Mouse (Mus musculus) right cerebral cortex, postnatal 14 days (tissue): ENCODE results near the gene Sae1.
"Not testable (repeated sequence)": the region's sequence is repeated elsewhere in the genome, so short reads cannot be mapped to it uniquely, and the experiment has no call there.

Source experiments
- DNase-seq: peaks from one replicate; pipeline ENCODE4 v3.0.0; 2022

Gene Sae1

GRCm38 (mm10) chr7:16402449-16402848, 14.8 kb upstream of the Sae1 start:
- no peak for DNase-seq

- peak; percentile 27 for DNase-seq
These were observed 14.4 kb upstream of the Sae1 start for GRCm38 (mm10) chr7:16401991-16402431.

DNA sequence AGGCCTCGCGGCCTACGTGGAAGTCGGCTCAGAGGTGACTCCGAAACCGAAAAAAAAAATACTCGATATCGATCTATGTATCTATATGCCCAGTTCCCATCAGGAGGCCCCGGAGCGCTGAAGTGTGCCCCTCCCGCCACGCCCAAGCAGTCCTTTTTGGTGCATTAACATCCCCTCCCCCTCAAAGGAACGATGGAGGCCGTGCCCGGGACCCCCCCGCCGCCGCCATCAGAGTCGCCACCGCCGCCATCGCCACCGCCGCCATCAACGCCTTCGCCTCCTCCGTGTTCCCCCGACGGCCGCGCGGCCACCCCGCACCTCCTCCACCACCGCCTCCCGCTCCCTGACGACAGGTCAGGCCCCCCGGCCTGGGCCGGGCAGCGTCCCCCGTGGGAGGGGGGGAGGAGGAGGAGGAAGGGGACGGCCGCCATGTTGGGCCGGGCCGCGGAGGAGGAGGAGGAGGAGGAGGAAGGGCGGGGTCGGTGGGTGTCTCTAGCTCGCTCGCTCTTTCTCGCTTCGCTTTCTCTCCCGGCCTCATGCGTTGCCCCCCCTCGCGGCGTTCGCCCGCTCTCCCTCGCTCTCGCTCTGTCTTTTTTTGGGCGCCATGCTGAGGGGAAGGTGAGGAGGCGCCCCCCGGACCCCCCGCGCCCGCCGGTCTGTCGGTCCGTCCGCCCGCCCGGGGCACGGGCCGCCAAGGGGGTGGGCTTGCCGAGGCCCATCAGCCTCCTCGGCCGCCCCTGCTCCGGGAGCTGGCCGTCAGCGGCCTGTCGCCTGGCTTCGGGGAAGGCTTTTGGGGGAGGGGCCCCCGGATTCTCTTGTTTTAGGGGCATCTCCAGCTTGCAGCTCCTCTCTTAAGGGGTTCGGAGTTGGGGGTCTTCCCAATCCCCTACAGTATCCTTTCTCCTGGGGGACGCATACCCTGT, 13.3 kb upstream of the Sae1 start, which contains the start of gene Zc3h4:
Zc3h4 (plus strand) TSS at position 222 of the 923 bp plus-strand sequence.
- DNase-seq = peak; percentile 83

GRCm38 (mm10) chr7:16399820-16400688, 12.4 kb upstream of the Sae1 start:
- DNase-seq = peak; percentile 99

DNA sequence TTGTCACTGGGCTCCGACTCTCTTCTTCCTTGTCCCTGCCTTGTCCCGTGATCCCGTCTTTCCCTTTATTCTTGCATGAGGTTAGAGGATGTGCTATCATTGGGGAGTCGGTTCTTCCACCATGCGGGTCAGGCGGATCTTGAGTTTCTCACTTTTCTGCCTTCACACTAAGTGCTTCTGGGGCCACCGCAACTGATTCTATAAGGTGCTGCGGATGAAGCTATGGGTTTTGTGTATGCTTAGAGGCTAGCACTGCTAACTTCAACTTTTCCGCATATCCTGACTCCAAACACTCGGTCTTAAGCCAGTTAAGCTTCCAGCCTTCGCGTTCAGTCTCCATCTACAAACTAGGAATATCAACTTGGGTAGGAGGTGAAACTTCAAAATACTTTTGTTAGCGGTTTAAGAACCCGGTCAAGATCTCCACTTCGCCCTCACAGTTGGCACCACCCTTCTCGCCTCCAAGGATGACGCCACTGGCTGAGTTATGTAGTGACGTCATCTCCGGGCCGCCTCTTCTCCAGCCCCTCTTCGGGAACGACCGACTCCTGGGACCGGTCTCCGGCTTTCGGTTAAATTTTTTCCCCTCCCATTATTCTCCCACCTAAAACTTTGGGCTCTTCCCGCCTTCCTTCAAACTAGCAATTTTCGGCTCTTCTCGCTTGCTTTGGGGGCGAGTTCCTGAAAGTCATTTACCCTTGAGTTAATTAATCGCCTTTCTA, 11.7 kb upstream of the Sae1 start:
- peak; percentile 84 for DNase-seq

- no peak for DNase-seq
These were observed 10.9 kb upstream of the Sae1 start for GRCm38 (mm10) chr7:16398387-16399050.

GRCm38 (mm10) chr7:16397465-16397864, 9.9 kb upstream of the Sae1 start:
- DNase-seq = no peak

GRCm38 (mm10) chr7:16395944-16396343, 8.3 kb upstream of the Sae1 start:
- no peak for DNase-seq

- no peak for DNase-seq
These were observed 5.3 kb upstream of the Sae1 start for GRCm38 (mm10) chr7:16392923-16393322.

- not testable (repeated sequence) for DNase-seq
These were observed 2.3 kb upstream of the Sae1 start for GRCm38 (mm10) chr7:16389942-16390341.

DNA sequence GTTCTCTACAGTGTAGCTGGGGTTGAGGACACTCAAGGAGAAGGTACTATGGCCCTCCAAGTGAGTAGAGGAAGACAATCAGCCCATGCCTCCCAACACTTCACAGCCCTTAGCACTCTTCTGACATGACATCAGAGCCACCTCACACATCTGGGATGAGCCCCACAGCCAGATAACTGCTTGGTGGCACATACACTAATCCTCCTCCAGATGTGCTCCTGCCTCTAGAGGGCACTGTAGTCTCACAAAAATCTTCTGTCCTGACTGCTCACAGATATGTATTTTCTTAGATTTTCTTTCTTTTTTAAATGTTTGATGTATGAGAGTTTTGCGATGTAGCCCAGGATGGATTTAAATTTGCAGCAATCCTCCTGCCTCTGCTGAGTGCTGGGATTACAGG, 11.1 kb downstream of the Sae1 start:
- DNase-seq = peak; percentile 27

DNA sequence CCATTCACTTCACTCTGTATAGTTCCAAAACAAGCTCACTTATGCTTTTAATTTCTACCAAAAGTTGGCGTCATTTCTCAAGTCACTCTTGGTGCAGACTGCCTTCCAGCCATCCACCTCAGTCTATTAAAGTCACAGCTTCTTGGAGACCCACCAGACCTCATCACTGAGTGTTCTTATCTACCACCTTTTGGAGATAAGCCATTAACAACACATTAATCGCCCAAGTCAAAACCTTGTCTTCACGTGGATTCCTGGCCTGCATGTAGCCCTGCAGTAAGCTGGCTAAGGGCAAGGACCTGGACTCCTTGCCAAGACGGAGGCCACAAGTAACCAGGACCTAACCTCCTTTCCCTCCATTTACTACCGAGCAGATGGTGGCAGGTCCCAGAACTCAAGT, 12.6 kb downstream of the Sae1 start:
- DNase-seq = no peak

- no peak for DNase-seq
These were observed 13.9 kb downstream of the Sae1 start for GRCm38 (mm10) chr7:16373719-16374118.

- no peak for DNase-seq
These were observed 17.0 kb downstream of the Sae1 start for GRCm38 (mm10) chr7:16370596-16370995.

GRCm38 (mm10) chr7:16368835-16369234, 18.8 kb downstream of the Sae1 start:
- no peak for DNase-seq

GRCm38 (mm10) chr7:16366669-16367068, 20.9 kb downstream of the Sae1 start:
- no peak for DNase-seq

DNA sequence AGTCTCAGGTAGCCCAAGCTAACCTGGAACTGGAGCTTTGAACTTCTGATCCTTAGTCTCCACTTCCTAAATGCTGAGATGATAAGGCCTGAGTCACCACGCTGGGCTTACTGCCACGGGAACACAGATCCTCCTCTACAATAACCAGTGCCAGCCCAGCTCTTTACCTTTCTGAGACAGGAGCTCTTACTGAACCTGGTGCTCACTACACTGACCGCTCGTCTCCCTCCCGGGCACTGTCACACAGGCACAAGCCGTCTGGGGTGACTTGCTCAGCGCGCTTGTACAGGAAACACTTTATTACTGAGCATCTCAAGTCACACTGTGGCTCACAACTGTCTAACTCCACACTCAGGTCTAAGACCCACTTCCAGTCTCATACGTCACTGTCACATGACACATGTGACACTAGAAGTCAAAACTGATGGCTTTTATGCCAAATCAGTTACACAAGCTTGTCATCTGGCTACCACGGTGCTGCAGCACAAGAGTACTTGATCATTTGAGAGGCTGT, 21.4 kb downstream of the Sae1 start:
- DNase-seq = no peak

DNA sequence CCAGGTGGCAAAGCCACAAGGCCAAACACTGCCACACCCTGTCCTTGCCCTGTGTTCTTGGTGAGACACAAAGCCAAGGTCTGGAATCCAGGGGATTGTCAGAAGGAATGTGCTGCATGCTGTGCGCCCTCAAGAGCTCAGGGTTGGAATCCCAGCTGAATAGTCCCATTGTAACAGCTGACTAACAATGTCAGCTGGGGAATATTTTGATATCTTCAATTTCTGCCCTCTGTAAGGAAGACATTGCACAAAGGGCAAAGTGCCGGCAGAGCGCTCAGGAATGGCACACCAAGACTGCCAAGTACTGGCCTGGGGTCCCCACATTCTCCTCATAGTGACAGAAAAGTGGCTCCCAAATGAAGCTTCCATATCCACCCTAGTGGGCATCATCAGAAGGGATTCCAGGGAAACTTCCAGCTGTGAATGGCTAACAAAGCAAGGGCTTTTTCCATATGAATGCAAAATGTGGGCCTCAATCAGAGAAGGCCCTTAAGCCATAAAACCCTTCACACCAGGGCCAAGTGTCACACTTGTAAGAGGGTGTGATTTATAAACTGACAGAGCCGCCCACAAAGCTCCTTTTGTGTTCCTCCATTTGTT, 22.6 kb downstream of the Sae1 start:
- no peak for DNase-seq

- no peak for DNase-seq
These were observed 23.3 kb downstream of the Sae1 start for GRCm38 (mm10) chr7:16364319-16364718.

GRCm38 (mm10) chr7:16357602-16358001, 30.0 kb downstream of the Sae1 start:
- no peak for DNase-seq

DNA sequence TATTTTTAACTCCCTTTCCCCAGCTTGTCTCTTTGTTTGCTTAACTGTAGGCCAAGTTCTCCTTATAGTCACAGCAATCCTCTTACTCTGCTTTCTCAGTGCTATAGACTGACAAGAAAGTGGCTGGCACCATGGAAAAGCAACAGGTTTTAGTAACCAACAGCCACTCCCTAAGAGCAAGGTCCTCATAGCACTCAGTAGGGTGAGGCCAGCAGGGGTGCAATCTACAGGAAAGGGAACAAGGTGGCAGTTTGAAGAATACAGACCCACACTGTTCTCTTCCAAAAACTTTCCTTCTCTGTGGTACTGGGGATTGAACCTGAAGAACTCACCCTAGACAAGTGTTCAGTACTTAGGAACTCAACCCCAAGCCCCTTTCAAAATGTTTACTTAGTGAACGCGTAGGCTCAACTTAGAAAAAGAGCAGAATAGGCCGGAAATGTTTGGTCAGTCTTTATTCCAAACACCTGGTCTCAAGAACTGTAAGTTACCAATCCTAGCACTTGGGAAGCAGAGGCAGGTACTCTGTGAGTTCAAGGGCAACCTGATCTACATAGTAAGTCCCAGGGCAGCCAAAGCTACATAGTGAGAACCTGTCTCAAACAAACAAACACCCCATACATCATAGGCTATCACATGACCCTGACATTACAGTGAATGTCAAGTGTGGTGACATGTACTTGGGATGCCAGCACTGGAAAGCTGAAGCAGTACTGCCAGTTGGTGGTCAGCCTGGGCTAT, 31.6 kb downstream of the Sae1 start:
- no peak for DNase-seq
